Mouse (Mus musculus): ENCODE results near the gene Calcrl. TPM values are rescaled to one million over a fixed set of nuclear protein-coding genes. Genes with fewer than 3 reads are reported as not detected.
A peak's percentile ranks its signal among the peaks of the same experiment; 100 is the strongest.

The Calcrl gene
- 5.4 and 9.2 TPM in 2 replicates for total RNA-seq (2015; ENCODE audit: low replicate concordance)
- 9.4 and 21.5 TPM in 2 replicates for total RNA-seq (2017; ENCODE audit: low replicate concordance)

- peak; percentile 82 for ATAC-seq (replicated peaks; ENCODE audit: low FRiP score, poor library complexity, severe bottlenecking)
Measured at GRCm38 (mm10) chr2:84425138-84425537, at the start of gene Calcrl. Calcrl (minus strand) TSS chr2:84425411.

- no peak for ATAC-seq (replicated peaks; ENCODE audit: low FRiP score, poor library complexity, severe bottlenecking)
Measured at GRCm38 (mm10) chr2:84474651-84475050, 49.4 kb upstream of the Calcrl start.

- ATAC-seq (replicated peaks; ENCODE audit: low FRiP score, poor library complexity, severe bottlenecking): no peak
Measured at GRCm38 (mm10) chr2:84473941-84474530, 48.8 kb upstream of the Calcrl start.

GRCm38 (mm10) chr2:84467391-84467790 is 42.2 kb upstream of the Calcrl start:
- no peak for ATAC-seq (replicated peaks; ENCODE audit: low FRiP score, poor library complexity, severe bottlenecking)

GRCm38 (mm10) chr2:84464956-84465355 is 39.7 kb upstream of the Calcrl start:
- ATAC-seq (replicated peaks; ENCODE audit: low FRiP score, poor library complexity, severe bottlenecking): no peak

- no peak for ATAC-seq (replicated peaks; ENCODE audit: low FRiP score, poor library complexity, severe bottlenecking)
Measured at GRCm38 (mm10) chr2:84462411-84462810, 37.2 kb upstream of the Calcrl start.

- ATAC-seq (replicated peaks; ENCODE audit: low FRiP score, poor library complexity, severe bottlenecking): no peak
Measured at GRCm38 (mm10) chr2:84459651-84460177, 34.5 kb upstream of the Calcrl start.

GRCm38 (mm10) chr2:84457221-84457620 is 32.0 kb upstream of the Calcrl start:
- no peak for ATAC-seq (replicated peaks; ENCODE audit: low FRiP score, poor library complexity, severe bottlenecking)

- peak; percentile 88 for ATAC-seq (replicated peaks; ENCODE audit: low FRiP score, poor library complexity, severe bottlenecking)
Measured at GRCm38 (mm10) chr2:84455236-84455799, 30.1 kb upstream of the Calcrl start.

GRCm38 (mm10) chr2:84454551-84455235 is 29.5 kb upstream of the Calcrl start:
- no peak for ATAC-seq (replicated peaks; ENCODE audit: low FRiP score, poor library complexity, severe bottlenecking)

GRCm38 (mm10) chr2:84454051-84454450 is 28.8 kb upstream of the Calcrl start:
- ATAC-seq (replicated peaks; ENCODE audit: low FRiP score, poor library complexity, severe bottlenecking): peak; percentile 73

GRCm38 (mm10) chr2:84445499-84445898 is 20.3 kb upstream of the Calcrl start:
- ATAC-seq (replicated peaks; ENCODE audit: low FRiP score, poor library complexity, severe bottlenecking): no peak

- ATAC-seq (replicated peaks; ENCODE audit: low FRiP score, poor library complexity, severe bottlenecking): no peak
Measured at GRCm38 (mm10) chr2:84441940-84442339, 16.7 kb upstream of the Calcrl start.

GRCm38 (mm10) chr2:84429724-84430123 is 4.5 kb upstream of the Calcrl start:
- peak; percentile 64; the same call in 1 of the 2 replicates for ATAC-seq (replicated peaks; ENCODE audit: low FRiP score, poor library complexity, severe bottlenecking)

- no peak for ATAC-seq (replicated peaks; ENCODE audit: low FRiP score, poor library complexity, severe bottlenecking)
Measured at GRCm38 (mm10) chr2:84428836-84429235, 3.6 kb upstream of the Calcrl start.

GRCm38 (mm10) chr2:84426531-84426930 is 1.3 kb upstream of the Calcrl start:
- ATAC-seq (replicated peaks; ENCODE audit: low FRiP score, poor library complexity, severe bottlenecking): no peak

GRCm38 (mm10) chr2:84416501-84416900 is 8.7 kb downstream of the Calcrl start:
- no peak for ATAC-seq (replicated peaks; ENCODE audit: low FRiP score, poor library complexity, severe bottlenecking)

- no peak for ATAC-seq (replicated peaks; ENCODE audit: low FRiP score, poor library complexity, severe bottlenecking)
Measured at GRCm38 (mm10) chr2:84409796-84410592, 15.2 kb downstream of the Calcrl start.

GRCm38 (mm10) chr2:84404834-84405233 is 20.4 kb downstream of the Calcrl start:
- no peak for ATAC-seq (replicated peaks; ENCODE audit: low FRiP score, poor library complexity, severe bottlenecking)

- ATAC-seq (replicated peaks; ENCODE audit: low FRiP score, poor library complexity, severe bottlenecking): no peak
Measured at GRCm38 (mm10) chr2:84402713-84403112, 22.5 kb downstream of the Calcrl start.

Measured in erythroid progenitor cell, adult 5-6 weeks (primary cell).